Mouse (Mus musculus): ENCODE measurements around the gene Acad11. TPM values are rescaled to one million over a fixed set of nuclear protein-coding genes. Genes with fewer than 3 reads are reported as not detected.

The Acad11 gene
- polyA plus RNA-seq, 1 experiment from 2014 or later: 21.8 TPM

DNA sequence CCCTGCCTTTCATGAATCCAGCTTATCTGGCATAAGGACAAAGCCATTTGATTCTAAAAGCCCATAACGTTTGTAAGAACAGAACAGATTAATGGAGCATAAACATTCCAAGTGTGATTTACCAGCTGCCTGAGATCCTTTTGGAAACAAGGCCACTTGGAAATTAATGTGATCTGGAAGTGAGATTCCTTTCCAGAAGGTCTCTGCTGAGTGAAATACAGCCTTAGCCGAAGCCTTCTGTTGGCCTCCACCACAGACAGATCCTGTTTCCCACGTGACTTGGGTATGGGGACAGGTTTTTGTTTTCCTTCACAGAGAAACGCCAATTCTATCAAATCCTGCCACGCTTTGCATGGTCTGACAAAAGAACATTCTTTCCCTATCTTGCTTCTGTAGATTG is 60.4 kb downstream of the Acad11 start:
- no peak overlapping the region for H3K9ac ChIP-seq
- H3K27me3 ChIP-seq (replicated peaks): no peaks in the 10 kb centered on the region
- H3K9me3 ChIP-seq: no peaks in the 10 kb centered on the region
- H3K4me3 ChIP-seq (replicated peaks): no peak overlapping the region
- peaks cover 6% of the 10 kb centered on the region; the same call in 1 of the 2 replicates for H3K4me1 ChIP-seq (replicated peaks)
- no peak for ATAC-seq
- no peaks in the 10 kb centered on the region for H3K36me3 ChIP-seq
- 34% methylated on average over 5 of the region's 5 CpGs for WGBS
- H3K27ac ChIP-seq: no peak overlapping the region
- no peak overlapping the region for H3K4me2 ChIP-seq (replicated peaks)

DNA sequence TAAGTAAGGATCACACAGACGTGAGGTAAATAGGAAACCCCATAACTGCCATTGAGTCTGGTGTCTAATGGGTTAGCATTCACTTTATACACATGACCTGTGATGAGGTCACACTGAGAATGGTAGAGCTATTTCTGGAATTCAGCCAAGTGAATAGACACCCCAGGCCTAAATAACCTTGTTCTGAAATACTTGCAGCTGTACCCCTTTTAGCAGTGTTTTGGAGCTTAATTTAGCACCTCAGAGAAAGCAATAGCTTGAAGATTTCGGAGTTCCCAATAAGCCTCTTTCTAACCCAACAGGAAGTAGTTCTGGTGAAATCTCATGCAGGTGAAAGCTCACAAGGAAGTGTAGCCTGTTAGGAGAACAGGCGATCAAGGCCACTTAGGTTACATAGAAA is 63.7 kb downstream of the Acad11 start, which contains the start of gene Ackr4:
TSS of gene Ackr4 (minus strand) at position 101 of the 400 bp plus-strand sequence.
- ATAC-seq: no peak
- Histone ChIP-seq H3K4me2 (replicated peaks) (no peak within 1 kb of the TSS), H3K9me3 (no peaks in the 10 kb centered on the region)

DNA sequence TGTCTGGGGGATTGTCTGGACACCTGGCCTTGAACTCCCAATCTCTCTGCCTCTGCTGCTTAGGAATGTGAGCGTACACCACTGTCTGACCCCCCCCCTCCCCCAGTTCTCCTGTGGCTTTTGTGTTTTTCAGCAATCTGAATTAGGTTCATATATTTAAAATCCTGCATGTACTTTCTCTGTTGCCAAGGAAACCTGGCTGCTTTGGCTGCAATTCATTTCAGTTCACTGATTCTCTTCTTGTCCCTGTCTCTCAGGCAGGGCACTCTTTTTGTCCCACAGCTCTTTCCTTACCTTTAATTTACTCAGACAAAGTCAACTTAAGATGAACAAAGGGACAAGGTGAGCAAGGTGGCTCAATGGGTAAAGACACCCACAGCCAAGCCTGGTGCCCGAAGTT is 64.9 kb downstream of the Acad11 start:
- no peaks in the 10 kb centered on the region for H3K36me3 ChIP-seq
- no peak overlapping the region for H3K4me3 ChIP-seq (replicated peaks)
- no peaks in the 10 kb centered on the region for H3K9me3 ChIP-seq
- ATAC-seq: no peak
- H3K4me1 ChIP-seq (replicated peaks): peaks cover 5% of the 10 kb centered on the region; the same call in 1 of the 2 replicates
- no peak overlapping the region for H3K4me2 ChIP-seq (replicated peaks)
- H3K9ac ChIP-seq: no peak overlapping the region
- H3K27me3 ChIP-seq (replicated peaks): no peaks in the 10 kb centered on the region
- no peak overlapping the region for H3K27ac ChIP-seq
- WGBS: 75% methylated on average over 2 of the region's 2 CpGs

More for the DNA sequence above, 63.7 kb downstream of the Acad11 start, which contains the start of gene Ackr4:
- no peak within 1 kb of the TSS for H3K4me3 ChIP-seq (replicated peaks)
- 88% methylated on average over 3 of the region's 3 CpGs for WGBS
- H3K4me1 ChIP-seq (replicated peaks): peaks cover 6% of the 10 kb centered on the region; the same call in 1 of the 2 replicates
- H3K27ac ChIP-seq: no peak within 1 kb of the TSS
- no peaks in the 10 kb centered on the region for H3K36me3 ChIP-seq
- no peak within 1 kb of the TSS for H3K9ac ChIP-seq
- H3K27me3 ChIP-seq (replicated peaks): no peaks in the 10 kb centered on the region

DNA sequence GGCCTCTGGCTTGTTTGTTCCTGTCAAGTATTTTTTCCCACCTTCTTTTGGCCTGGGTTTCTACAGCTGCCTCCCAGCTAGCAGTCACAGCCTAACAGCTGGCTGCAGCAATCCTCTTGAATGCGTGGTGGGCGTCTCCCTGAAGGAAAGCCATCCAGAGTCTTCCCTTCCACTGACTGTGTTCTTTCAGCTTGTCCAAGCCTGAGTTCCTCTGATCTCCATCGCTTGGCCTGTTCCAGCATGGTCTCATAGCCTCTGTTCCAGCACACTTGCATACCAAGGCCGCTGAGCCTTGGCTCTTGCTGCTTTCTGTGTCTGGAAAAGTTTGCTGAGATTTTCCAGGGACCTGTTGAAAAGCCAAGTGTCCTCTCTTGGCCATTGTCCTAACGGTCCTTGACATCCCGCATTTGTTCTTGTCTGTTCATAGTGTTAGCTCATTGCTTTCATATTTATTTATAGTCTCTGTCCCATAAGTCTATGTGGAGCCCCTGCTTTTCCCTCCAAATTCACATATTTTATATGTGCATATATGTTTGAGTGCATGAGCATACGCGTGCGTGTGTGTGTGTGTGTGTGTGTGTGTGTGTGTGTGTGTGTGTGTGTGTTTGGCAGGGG is 67.1 kb downstream of the Acad11 start:
- no peak overlapping the region for H3K4me2 ChIP-seq (replicated peaks)
- no peaks in the 10 kb centered on the region for H3K4me1 ChIP-seq (replicated peaks)
- no peaks in the 10 kb centered on the region for H3K27me3 ChIP-seq (replicated peaks)
- H3K27ac ChIP-seq: peak overlapping the region; percentile 32; the same call in 1 of the 2 replicates
- no peak overlapping the region for H3K4me3 ChIP-seq (replicated peaks)
- H3K36me3 ChIP-seq: no peaks in the 10 kb centered on the region
- ATAC-seq: peak; percentile 88
- H3K9me3 ChIP-seq: no peaks in the 10 kb centered on the region
- 73% methylated on average over 9 of the region's 9 CpGs for WGBS
- no peak overlapping the region for H3K9ac ChIP-seq

DNA sequence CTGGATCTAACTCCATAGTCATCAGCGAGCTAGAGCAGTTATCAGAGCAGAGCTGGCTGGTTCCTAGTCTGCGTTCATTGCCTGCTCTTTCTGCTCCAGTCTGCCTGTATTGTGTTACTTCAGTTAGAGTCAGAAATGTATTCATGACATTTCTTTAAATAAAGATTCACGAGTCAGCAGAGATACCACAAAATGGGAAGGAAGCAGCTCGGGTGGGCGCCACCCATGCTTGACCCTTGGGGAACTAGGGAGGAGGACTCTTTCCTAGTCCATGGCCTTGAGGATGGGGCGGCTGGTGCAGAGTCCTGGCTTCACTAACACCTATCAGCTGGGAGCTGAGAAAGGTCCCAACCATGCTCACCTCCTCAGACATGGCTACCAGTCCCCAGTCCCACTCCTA is 77.2 kb downstream of the Acad11 start:
- Histone ChIP-seq H3K27me3 (replicated peaks) (no peaks in the 10 kb centered on the region), H3K9ac (no peak overlapping the region), H3K9me3 (no peaks in the 10 kb centered on the region), H3K4me3 (replicated peaks) (no peak overlapping the region), H3K4me2 (replicated peaks) (no peak overlapping the region), H3K36me3 (no peaks in the 10 kb centered on the region), H3K27ac (no peak overlapping the region), H3K4me1 (replicated peaks) (no peaks in the 10 kb centered on the region)
- ATAC-seq: no peak
- WGBS: 79% methylated on average over 6 of the region's 6 CpGs

DNA sequence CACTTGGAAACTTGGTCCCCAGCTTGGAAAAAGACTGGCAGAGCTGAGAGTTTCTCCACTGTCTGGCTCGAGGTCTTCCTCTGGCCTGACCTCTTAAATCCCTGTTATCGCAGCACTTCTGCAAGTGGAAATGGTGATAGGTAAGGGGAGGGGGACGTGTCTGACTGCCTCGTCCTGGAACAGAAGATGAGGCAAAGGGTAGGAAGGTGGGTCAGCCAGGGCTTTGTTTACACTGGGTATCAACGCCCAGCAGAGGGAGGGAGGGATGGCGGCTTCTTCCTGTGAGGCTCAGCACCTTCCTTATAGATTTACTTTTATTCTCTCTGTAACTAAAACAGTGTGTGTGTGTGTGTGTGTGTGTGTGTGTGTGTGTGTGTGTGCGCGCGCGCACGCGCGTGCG is 79.6 kb downstream of the Acad11 start:
- no peak overlapping the region for H3K27ac ChIP-seq
- H3K4me1 ChIP-seq (replicated peaks): no peaks in the 10 kb centered on the region
- no peak overlapping the region for H3K9ac ChIP-seq
- H3K27me3 ChIP-seq (replicated peaks): no peaks in the 10 kb centered on the region
- no peak overlapping the region for H3K4me3 ChIP-seq (replicated peaks)
- H3K4me2 ChIP-seq (replicated peaks): no peak overlapping the region
- no peak for ATAC-seq
- 57% methylated on average over 14 of the region's 14 CpGs for WGBS
- H3K9me3 ChIP-seq: no peaks in the 10 kb centered on the region
- no peaks in the 10 kb centered on the region for H3K36me3 ChIP-seq

DNA sequence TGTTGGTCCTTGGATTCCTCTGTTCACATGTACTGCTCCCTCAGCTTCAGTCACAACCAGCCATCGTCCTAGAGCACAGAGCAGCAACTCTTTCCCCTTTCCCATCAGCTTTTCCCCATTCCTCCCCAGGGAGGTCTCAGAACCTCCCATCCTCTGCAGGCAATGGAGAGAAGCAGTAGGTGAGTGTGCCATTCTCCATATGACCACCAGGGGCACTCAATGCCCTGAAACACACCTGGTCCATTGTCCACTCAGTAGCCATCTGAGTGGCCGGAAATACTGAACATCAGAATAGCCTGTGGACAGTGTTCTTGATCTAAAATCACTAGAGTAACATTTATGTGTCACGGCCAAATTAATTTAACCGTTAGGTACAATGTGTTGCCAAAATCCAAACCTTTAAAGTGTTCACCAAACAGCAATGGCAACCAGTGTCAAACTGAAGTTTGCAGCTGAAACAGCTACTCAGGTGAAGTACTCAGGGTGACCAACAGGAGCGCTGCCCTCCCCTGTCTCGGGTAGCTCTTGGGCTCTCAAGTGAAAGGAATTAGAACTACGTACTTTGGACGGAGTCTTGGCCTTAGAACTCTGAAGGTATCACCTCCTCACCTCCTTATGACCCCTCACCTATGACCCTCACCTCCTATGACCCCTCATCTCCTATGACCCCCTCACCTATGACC is 81.3 kb downstream of the Acad11 start:
- H3K4me2 ChIP-seq (replicated peaks): no peak overlapping the region
- WGBS: 82% methylated on average over 8 of the region's 8 CpGs
- H3K4me1 ChIP-seq (replicated peaks): no peaks in the 10 kb centered on the region
- no peak overlapping the region for H3K4me3 ChIP-seq (replicated peaks)
- no peaks in the 10 kb centered on the region for H3K9me3 ChIP-seq
- H3K27ac ChIP-seq: no peak overlapping the region
- no peak overlapping the region for H3K9ac ChIP-seq
- no peaks in the 10 kb centered on the region for H3K36me3 ChIP-seq
- no peaks in the 10 kb centered on the region for H3K27me3 ChIP-seq (replicated peaks)
- ATAC-seq: no peak; the same call in 1 of the 2 replicates

DNA sequence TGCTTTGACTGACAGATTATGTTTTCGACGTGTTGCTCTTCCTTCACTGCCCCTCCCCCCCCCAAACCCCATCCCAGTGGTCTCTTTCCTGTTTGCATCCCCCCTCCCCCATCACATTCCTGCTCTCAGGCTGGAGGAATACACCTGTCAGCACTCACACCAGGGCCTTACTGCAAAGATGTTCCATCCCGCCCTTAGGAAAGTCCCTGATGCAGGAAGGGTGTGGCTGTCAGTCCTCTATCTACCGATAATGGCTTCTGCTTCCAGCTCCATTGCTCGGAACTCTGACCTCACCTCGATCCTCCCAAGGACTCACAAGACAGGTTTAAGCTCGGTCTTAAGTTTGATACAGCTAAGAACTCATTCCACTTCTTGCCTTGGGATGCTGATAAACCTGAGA is 83.5 kb downstream of the Acad11 start:
- H3K4me2 ChIP-seq (replicated peaks): no peak overlapping the region
- WGBS: 68% methylated on average over 7 of the region's 7 CpGs
- no peak for ATAC-seq
- H3K9ac ChIP-seq: no peak overlapping the region
- H3K36me3 ChIP-seq: peaks cover 6% of the 10 kb centered on the region
- no peaks in the 10 kb centered on the region for H3K9me3 ChIP-seq
- no peak overlapping the region for H3K27ac ChIP-seq
- H3K4me1 ChIP-seq (replicated peaks): no peaks in the 10 kb centered on the region
- H3K27me3 ChIP-seq (replicated peaks): no peaks in the 10 kb centered on the region
- H3K4me3 ChIP-seq (replicated peaks): no peak overlapping the region

DNA sequence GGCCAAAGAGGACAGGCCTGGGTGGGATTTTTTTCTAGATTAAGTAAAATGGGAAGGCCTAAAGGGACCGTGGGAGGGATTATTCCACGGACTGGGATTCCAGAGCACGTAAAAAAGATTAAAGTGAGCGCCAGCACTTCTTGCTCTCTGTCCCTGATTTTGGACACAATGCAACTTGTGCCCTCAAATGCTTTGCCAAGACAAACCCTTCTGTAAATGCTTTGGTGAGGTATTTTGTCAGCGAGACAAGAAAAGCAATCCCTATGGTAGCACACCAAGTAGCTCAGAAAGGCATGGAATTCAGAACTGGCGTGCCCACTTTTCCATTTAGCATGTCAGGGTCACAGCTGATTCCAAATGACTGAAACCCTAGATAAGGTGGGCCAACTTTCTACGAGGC is 85.8 kb downstream of the Acad11 start:
- ATAC-seq: no peak
- no peaks in the 10 kb centered on the region for H3K27me3 ChIP-seq (replicated peaks)
- no peak overlapping the region for H3K9ac ChIP-seq
- 94% methylated on average over 7 of the region's 7 CpGs for WGBS
- H3K27ac ChIP-seq: no peak overlapping the region
- peaks cover 16% of the 10 kb centered on the region for H3K36me3 ChIP-seq
- no peak overlapping the region for H3K4me2 ChIP-seq (replicated peaks)
- no peak overlapping the region for H3K4me3 ChIP-seq (replicated peaks)
- H3K9me3 ChIP-seq: no peaks in the 10 kb centered on the region
- no peaks in the 10 kb centered on the region for H3K4me1 ChIP-seq (replicated peaks)

DNA sequence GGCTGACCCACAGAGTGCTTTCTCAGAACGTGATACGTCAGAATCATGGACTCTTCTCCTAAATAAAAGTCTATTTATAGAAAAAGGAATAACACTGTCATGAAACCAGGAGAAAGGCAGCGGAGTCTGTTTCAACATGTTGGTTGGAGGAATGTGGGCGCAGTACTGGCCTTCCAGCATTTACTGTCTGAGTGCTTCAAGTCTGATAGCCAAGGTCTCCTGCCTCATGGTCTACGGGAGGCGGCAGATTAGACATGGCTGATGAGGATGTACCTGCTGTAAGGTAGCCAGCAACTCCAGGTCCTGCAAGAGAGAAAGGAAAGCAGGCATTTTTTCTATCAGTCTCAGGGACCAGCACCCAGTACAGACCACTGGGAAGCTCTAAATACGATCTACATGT is 88.9 kb downstream of the Acad11 start:
- no peaks in the 10 kb centered on the region for H3K4me1 ChIP-seq (replicated peaks)
- no peak for ATAC-seq
- WGBS: 87% methylated on average over 7 of the region's 7 CpGs
- peaks cover 27% of the 10 kb centered on the region for H3K36me3 ChIP-seq
- H3K4me3 ChIP-seq (replicated peaks): no peak overlapping the region
- no peak overlapping the region for H3K27ac ChIP-seq
- H3K27me3 ChIP-seq (replicated peaks): no peaks in the 10 kb centered on the region
- no peak overlapping the region for H3K4me2 ChIP-seq (replicated peaks)
- no peaks in the 10 kb centered on the region for H3K9me3 ChIP-seq
- no peak overlapping the region for H3K9ac ChIP-seq

DNA sequence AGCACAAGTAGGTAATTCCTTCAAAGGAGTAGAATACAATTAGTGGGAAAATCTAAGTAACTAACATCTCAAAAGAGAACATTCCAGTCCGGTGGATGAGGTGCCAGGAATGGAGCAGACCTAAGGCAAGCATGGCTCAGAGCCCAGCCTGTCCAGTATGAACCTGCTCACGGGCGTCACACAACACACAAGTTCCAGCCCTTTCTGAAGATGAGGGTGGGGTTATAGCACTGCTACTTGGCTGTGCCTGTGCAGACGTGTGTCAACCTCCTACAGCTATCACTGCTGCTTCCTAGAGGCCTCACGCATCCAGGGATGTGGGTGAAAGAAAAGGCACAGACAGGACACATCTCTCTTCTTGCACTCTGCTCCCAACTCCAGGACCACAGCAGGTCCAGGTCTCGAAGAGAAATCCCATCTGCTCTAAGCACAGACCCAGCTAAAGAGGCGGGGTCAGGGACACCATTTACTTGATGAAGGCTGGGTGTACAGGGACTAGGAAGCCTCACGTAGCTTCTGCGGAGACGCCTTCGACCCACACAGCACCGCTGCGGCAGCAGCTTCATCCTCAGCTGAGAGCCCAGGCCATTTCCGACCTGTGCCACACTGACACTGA is 92.0 kb downstream of the Acad11 start:
- 95% methylated on average over 14 of the region's 14 CpGs for WGBS
- no peaks in the 10 kb centered on the region for H3K27me3 ChIP-seq (replicated peaks)
- ATAC-seq: no peak
- no peak overlapping the region for H3K4me2 ChIP-seq (replicated peaks)
- H3K27ac ChIP-seq: no peak overlapping the region
- H3K4me1 ChIP-seq (replicated peaks): no peaks in the 10 kb centered on the region
- no peak overlapping the region for H3K4me3 ChIP-seq (replicated peaks)
- H3K9ac ChIP-seq: no peak overlapping the region
- peaks cover 43% of the 10 kb centered on the region for H3K36me3 ChIP-seq
- no peaks in the 10 kb centered on the region for H3K9me3 ChIP-seq

DNA sequence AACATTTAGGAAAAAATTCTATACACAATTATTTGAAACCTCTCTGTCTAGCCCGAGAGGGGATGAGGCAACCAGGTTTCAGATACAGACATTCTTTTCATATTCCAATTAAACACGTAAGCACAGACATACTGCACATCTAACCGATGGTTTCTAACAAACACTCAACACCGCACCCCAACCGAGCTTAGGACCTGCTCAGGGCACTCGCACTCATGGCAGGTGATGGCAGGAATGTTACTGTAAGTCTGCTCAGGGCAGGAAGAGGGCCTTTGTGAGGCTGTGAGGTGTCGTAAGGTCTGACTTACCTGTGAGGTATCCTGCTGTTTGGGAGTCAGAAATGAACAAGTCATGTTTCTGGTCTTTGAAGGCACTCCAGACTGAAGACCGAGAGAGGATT is 93.3 kb downstream of the Acad11 start:
- Histone ChIP-seq H3K27ac (no peak overlapping the region), H3K4me1 (replicated peaks) (no peaks in the 10 kb centered on the region), H3K9me3 (no peaks in the 10 kb centered on the region), H3K4me2 (replicated peaks) (no peak overlapping the region), H3K36me3 (peaks cover 40% of the 10 kb centered on the region), H3K27me3 (replicated peaks) (no peaks in the 10 kb centered on the region), H3K4me3 (replicated peaks) (no peak overlapping the region), H3K9ac (no peak overlapping the region)
- WGBS: 98% methylated on average over 8 of the region's 8 CpGs
- no peak for ATAC-seq

Measured in intestine, embryonic 15.5 days (tissue).